Comparison of ENCODE assay signal across 11 mouse cellular contexts in genomic region chr9:65752632-65753031, GRCm38 (mm10).
A peak's percentile ranks its signal among the peaks of the same experiment; 100 is the strongest.
DNase-seq lines count a peak whose midpoint lies in the region; ATAC-seq and TF ChIP-seq lines count a peak whose summit lies in the region.
"Had no signal": no experiment of that assay in that cellular context is flagged by ENCODE, and none has a peak within 500 bp of the region (broad histone marks: within the 10 kb centered on the region; RNA-seq: fewer than 3 reads in every experiment).

No protein-coding gene starts in this region.

- H3K36me3 ChIP-seq in liver, embryonic 14.5 days (replicated peaks; ENCODE audit: control insufficient read depth, insufficient read depth, low read depth), result no peaks in the 10 kb centered on the region
- no peaks in the 10 kb centered on the region for H3K36me3 ChIP-seq in liver, embryonic 11.5 days (ENCODE audit: control insufficient read depth, insufficient read depth, low read length)
- H3K36me3 ChIP-seq in MEL (ENCODE audit: control insufficient read depth in 1 of 2, insufficient read depth in 2 of 2, low read length in 2 of 2), result peaks cover 0 to under 1% of the 10 kb centered on the region in 2 experiments; a peak in 3 of 4 replicates
- H3K36me3 ChIP-seq in hindbrain, embryonic 13.5 days, result no peaks in the 10 kb centered on the region

- H3K4me3 ChIP-seq in liver, embryonic 14.5 days (ENCODE audit: insufficient read depth in 1 of 2, low read depth in 2 of 2, low read length in 2 of 2), result no peak overlapping the region
- H3K4me3 ChIP-seq in liver, embryonic 11.5 days (ENCODE audit: low read depth, low read length), result no peak overlapping the region
- no peak overlapping the region for H3K4me3 ChIP-seq in MEL (ENCODE audit: control insufficient read depth in 1 of 2, insufficient read depth in 1 of 2, low read depth in 2 of 2, low read length in 2 of 2)
- no peak overlapping the region for H3K4me3 ChIP-seq in hindbrain, embryonic 13.5 days
- H3K4me3 ChIP-seq: hindbrain, embryonic 10.5 days had no signal

- TF ChIP-seq EP300 in liver, embryonic 14.5 days (IDR thresholded peaks at IDR 0.05; ENCODE audit: low read depth), result no peak
- no peak for TF ChIP-seq EP300 in MEL (IDR thresholded peaks at IDR 0.05; ENCODE audit: low read depth in 1 of 2, low read length in 2 of 2)

- no peaks in the 10 kb centered on the region for H3K4me1 ChIP-seq in liver, embryonic 14.5 days (replicated peaks; ENCODE audit: control insufficient read depth in 2 of 2, insufficient read depth in 2 of 2, low read length in 1 of 2)
- no peaks in the 10 kb centered on the region for H3K4me1 ChIP-seq in liver, embryonic 11.5 days (replicated peaks; ENCODE audit: control insufficient read depth, insufficient read depth, low read length)
- 0 out of 4 replicates have a peak, but pooled peaks cover 0 to under 1% of the 10 kb centered on the region in 2 experiments for H3K4me1 ChIP-seq in MEL (ENCODE audit: control insufficient read depth in 1 of 2, insufficient read depth in 2 of 2, low read length in 2 of 2)
- peaks cover 20% of the 10 kb centered on the region for H3K4me1 ChIP-seq in hindbrain, embryonic 13.5 days (replicated peaks)

- H3K9ac ChIP-seq in liver, embryonic 14.5 days (replicated peaks), result no peak overlapping the region
- no peak overlapping the region for H3K9ac ChIP-seq in liver, embryonic 11.5 days (ENCODE audit: low read depth, low read length)
- no peak overlapping the region for H3K9ac ChIP-seq in MEL (ENCODE audit: control insufficient read depth, low read depth, low read length, poor library complexity, severe bottlenecking)
- H3K9ac ChIP-seq in hindbrain, embryonic 13.5 days, result no peak overlapping the region

- TF ChIP-seq CTCF in liver, embryonic 14.5 days (IDR thresholded peaks at IDR 0.05; ENCODE audit: low read depth), result peak; percentile 61
- TF ChIP-seq CTCF in MEL (IDR thresholded peaks at IDR 0.05 in 2 of 3, conservative IDR thresholded peaks at IDR 0.05 in 1 of 3; ENCODE audit: control insufficient read depth in 1 of 3, insufficient read depth in 1 of 3, low read depth in 2 of 3, low read length in 3 of 3, poor library complexity in 1 of 3, severe bottlenecking in 1 of 3), result peak; percentile 40 to 70 (median 61); a peak in 5 of 6 replicates

- H3K4me2 ChIP-seq in liver, embryonic 14.5 days (ENCODE audit: low read depth), result no peak overlapping the region
- H3K4me2 ChIP-seq in liver, embryonic 11.5 days, result no peak overlapping the region
- H3K4me2 ChIP-seq in hindbrain, embryonic 13.5 days, result no peak overlapping the region

- peak; percentile 65 for TF ChIP-seq RAD21 in MEL (IDR thresholded peaks at IDR 0.05; ENCODE audit: low read depth, low read length)

- peaks cover 11% of the 10 kb centered on the region; the same call in 1 of the 2 replicates for H3K79me2 ChIP-seq in MEL (ENCODE audit: control insufficient read depth, insufficient read depth, low read length, poor library complexity)

- no peaks in the 10 kb centered on the region for H3K9me3 ChIP-seq in liver, embryonic 14.5 days (ENCODE audit: control insufficient read depth, low read length)
- H3K9me3 ChIP-seq in liver, embryonic 11.5 days (ENCODE audit: control insufficient read depth, low read length), result no peaks in the 10 kb centered on the region
- no peaks in the 10 kb centered on the region for H3K9me3 ChIP-seq in MEL (replicated peaks; ENCODE audit: insufficient read depth, low read length)
- no peaks in the 10 kb centered on the region for H3K9me3 ChIP-seq in hindbrain, embryonic 13.5 days
- H3K9me3 ChIP-seq: hindbrain, embryonic 10.5 days had no signal

- 72% methylated on average over 3 of the region's 3 CpGs for WGBS in liver, embryonic 14.5 days (ENCODE audit: insufficient replicate concordance)
- 91% methylated on average over 3 of the region's 3 CpGs for WGBS in liver, embryonic 11.5 days
- 95% methylated on average over 3 of the region's 3 CpGs for WGBS in hindbrain, embryonic 13.5 days

- no peak overlapping the region for H3K27ac ChIP-seq in liver, embryonic 14.5 days
- no peak overlapping the region for H3K27ac ChIP-seq in liver, embryonic 11.5 days (ENCODE audit: low read depth, low read length)
- H3K27ac ChIP-seq in MEL (ENCODE audit: control insufficient read depth, low read depth, low read length), result no peak overlapping the region
- no peak overlapping the region for H3K27ac ChIP-seq in hindbrain, embryonic 13.5 days
- H3K27ac ChIP-seq: hindbrain, embryonic 10.5 days had no signal

- no peak for ATAC-seq in liver, embryonic 14.5 days (ENCODE audit: insufficient read depth)
- ATAC-seq in liver, embryonic 11.5 days (replicated peaks; ENCODE audit: low FRiP score), result no peak
- no peak for ATAC-seq in hindbrain, embryonic 13.5 days (ENCODE audit: low FRiP score)

- no peak for TF ChIP-seq POLR2A in MEL (IDR thresholded peaks at IDR 0.05; ENCODE audit: control insufficient read depth in 1 of 2, insufficient read depth in 1 of 2, low read depth in 1 of 2, low read length in 2 of 2, poor library complexity in 1 of 2)

- no peak for DNase-seq in liver, embryonic 14.5 days (ENCODE audit: low read depth in 3 of 3, low spot score in 3 of 3)
- DNase-seq in liver, embryonic 11.5 days (ENCODE audit: low spot score), result no peak
- peak; percentile 64 for DNase-seq in MEL (ENCODE audit: low read depth, low spot score)
- DNase-seq in c-Kit-positive CD71-positive TER-119-positive erythroid progenitor cells, embryonic 14.5 days (ENCODE audit: low spot score), result peak; percentile 27
- DNase-seq in thymus, postnatal 25 days, result peak; percentile 30
- no peak for DNase-seq in cerebellum, adult 11-12 months
- DNase-seq: gastrocnemius, postnatal 10 days; left cerebral cortex, postnatal 4 days; lung, postnatal 4 days had no signal

- H3K27me3 ChIP-seq in liver, embryonic 14.5 days (ENCODE audit: control insufficient read depth, insufficient read depth, low read length), result no peaks in the 10 kb centered on the region
- no peaks in the 10 kb centered on the region for H3K27me3 ChIP-seq in liver, embryonic 11.5 days (replicated peaks; ENCODE audit: control insufficient read depth, insufficient read depth, low read length)
- no peaks in the 10 kb centered on the region for H3K27me3 ChIP-seq in MEL (ENCODE audit: control insufficient read depth in 1 of 2, insufficient read depth in 2 of 2, low read length in 2 of 2)
- no peaks in the 10 kb centered on the region for H3K27me3 ChIP-seq in hindbrain, embryonic 13.5 days

TF ChIP-seq in MEL, 35 proteins besides CTCF, POLR2A, EP300 and RAD21:
- TF ChIP-seq SMC3 (IDR thresholded peaks at IDR 0.05; ENCODE audit: low read depth, low read length) (peak; percentile 66), ZC3H11A (IDR thresholded peaks at IDR 0.05; ENCODE audit: low read depth, low read length) (peak; percentile 66), MAFK (IDR thresholded peaks at IDR 0.05; ENCODE audit: borderline replicate concordance, low read depth, low read length) (no peak), UBTF (IDR thresholded peaks at IDR 0.05; ENCODE audit: borderline replicate concordance, insufficient read depth, low read depth, low read length) (no peak), MAZ (IDR thresholded peaks at IDR 0.05; ENCODE audit: low read depth, low read length) (no peak)

Comparison
In these comparisons a context has a peak if more than half of its experiments do, and no peak if none do; other contexts are left out.
1. DNase-seq: peak in MEL (single experiment), c-Kit-positive CD71-positive TER-119-positive erythroid progenitor cells, embryonic 14.5 days (single experiment) and thymus, postnatal 25 days (single experiment); none in liver, embryonic 14.5 days (0 of 3), liver, embryonic 11.5 days (single experiment) and cerebellum, adult 11-12 months (single experiment).